Mouse (Mus musculus) urinary bladder, postnatal 4 days (tissue): ENCODE measurements around the gene Pdcd2.
A peak's percentile ranks its signal among the peaks of the same experiment; 100 is the strongest.

ENCODE experiments used
- DNase-seq, 2 experiments: peaks; one replicate each; pipeline ENCODE4 v3.0.0; 2021 to 2022; ENCODE audit warnings: low spot score in 2 of 2

Gene Pdcd2

GRCm38 (mm10) chr17:15499656-15500394 is 27.3 kb downstream of the Pdcd2 start, which contains the start of the genes Psmb1 and Tbp:
Gene Psmb1 (minus strand): TSS chr17:15499751.
Gene Tbp (plus strand): TSS chr17:15499888.
- DNase-seq, result peak; percentile 95 to 97

DNA sequence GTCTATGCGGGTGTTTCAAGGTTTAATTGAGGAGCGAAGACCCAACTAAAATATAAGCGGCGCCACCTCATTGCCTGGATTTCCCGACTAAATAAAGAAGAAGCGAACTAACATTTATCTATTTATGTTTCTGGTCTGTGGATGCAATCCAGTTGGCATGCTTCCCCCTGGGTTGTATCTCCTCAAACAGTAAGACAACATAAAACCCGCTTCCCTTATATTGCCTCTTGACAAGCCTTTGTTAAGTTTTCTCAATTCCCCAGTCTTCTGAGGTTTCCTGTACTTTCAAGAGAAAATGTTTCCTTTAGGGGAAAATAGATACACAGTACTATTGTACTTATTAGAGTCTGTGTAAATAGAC is 28.4 kb downstream of the Pdcd2 start:
- DNase-seq, result no peak

DNA sequence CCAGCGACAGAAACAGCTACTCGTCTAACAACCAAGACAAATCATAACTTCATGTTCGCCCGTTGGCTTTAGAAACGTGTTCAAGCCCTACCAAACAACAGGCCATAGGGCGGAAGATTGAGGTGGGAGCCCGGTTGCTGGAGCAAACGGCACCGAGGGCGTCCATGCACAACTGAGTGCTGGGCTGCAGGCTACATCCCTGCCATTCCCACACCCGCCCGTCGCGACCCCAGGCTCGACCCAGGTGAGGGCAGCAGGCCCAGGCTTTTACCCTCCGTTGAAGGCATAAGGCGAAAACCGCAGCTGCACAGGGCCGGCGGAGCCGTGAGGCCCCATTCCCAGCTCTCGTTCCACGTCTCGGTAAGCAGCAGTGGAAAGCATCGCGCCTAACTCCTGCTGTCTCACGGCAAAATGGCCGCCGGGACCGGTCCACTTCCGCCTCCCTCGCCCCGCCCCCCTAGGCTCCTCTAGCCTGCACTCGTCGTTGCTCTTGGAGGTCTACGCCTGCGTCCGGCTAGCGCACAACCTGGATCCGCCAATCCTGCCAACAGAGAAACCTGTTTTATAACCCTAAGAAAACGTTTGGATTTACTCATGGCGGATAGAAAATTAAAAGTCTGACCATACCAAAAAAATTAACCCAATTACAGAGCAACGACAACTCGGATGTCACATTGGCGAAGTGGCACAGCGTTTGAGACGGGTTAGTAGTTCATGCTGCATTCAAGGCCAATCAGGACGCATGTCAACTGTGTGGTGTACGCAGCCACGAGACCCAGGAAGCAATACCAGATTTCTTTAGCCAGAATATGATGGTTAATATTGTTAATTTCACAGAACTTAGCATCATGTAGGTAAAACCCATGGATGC is 29.0 kb downstream of the Pdcd2 start:
- peak; percentile 88 to 96 for DNase-seq

DNA sequence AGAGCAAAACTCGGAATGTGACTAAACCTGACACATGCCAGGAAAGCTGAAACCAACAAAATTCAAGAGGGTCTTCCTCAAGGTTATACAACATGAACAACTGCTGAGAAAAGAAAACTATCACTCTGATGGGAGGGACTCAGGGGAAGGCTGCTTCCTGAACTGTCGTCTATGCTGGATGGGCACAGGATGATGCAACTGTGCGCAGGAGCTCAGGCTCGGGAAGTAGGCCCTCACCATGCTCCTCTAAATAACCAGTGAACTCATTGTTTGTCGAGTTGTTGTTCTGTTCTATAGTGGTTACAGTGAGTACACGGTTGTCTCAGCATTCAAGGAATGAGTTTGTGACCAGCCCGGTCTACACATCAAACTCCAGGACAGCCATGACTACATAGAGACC is 36.6 kb downstream of the Pdcd2 start:
- DNase-seq, result no peak

DNA sequence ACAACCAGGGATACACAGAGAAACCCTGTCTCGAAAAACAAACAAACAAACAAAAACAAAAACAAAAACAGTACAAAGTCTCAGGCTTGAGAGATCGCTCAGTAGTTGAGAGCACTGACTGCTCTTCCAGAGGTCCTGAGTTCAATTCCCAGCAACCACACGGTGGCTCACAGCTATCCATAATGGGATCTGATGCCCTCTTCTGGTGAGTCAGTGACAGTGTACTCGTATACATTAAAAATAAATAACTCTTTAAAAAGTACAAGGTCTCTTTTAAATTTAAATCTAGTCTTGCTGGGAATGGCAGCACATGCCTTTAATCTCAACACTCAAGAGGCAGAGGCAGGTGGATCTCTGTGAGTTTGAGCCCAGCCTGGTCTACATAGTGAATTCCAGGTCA is 54.4 kb downstream of the Pdcd2 start:
- no peak for DNase-seq
